ENCODE assay signal across 8 mouse cellular contexts in the genomic region with DNA sequence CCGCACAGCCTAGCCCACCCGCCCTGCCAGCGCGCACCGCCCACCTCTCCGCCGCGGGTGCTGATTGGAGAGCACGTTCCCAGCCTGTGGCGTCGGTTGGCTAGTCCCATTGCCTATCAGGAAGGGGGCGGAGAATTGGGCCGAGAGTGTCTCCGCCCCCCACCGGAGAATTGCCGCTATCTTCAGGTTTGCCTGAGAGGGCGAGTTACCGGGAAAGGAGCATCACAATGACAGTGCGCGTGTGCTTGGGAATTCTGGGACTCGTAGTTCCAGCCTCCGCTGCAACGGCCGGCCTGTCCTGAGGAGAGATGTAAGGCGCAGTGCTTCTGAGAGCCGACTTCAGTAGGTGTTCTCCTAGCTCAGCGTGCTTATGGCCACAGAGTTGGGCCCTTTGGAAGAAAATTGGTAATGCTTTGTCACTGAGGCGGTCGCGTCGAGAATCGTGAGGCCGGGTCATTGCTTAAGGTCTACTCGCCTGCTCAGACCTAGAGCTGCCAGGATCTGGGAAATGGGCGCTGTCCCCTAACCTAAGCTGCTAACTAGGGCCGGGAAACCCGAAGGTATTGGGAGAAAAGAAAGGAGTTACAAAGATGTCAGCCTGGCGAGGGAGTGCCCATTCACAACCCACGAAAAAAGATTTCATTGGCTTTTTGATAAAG. TPM values are rescaled to one million over a fixed set of nuclear protein-coding genes. Genes with fewer than 3 reads are reported as not detected.
DNase-seq lines count a peak whose midpoint lies in the region; ATAC-seq and TF ChIP-seq lines count a peak whose summit lies in the region.

TSS of gene Ttbk2 (minus strand) at position 181 of the 659 bp plus-strand sequence.

- H3K9ac ChIP-seq in forebrain, embryonic 16.5 days (replicated peaks; ENCODE audit: low read depth, low read length): peak within 1 kb of the TSS; percentile 90
- H3K9ac ChIP-seq in lung, embryonic 14.5 days: peak within 1 kb of the TSS; percentile 82

- WGBS in forebrain, embryonic 16.5 days: under 1% methylated on average over 39 of the region's 39 CpGs
- WGBS in lung, embryonic 14.5 days: under 1% methylated on average over 39 of the region's 39 CpGs
- WGBS in olfactory bulb, adult 2 months: 1% methylated on average over 39 of the region's 39 CpGs
- 3% methylated on average over 39 of the region's 39 CpGs for WGBS in thymus, adult 2 months

- H3K4me3 ChIP-seq in G1E (ENCODE audit: low read depth, low read length): peak within 1 kb of the TSS; percentile 94
- peak within 1 kb of the TSS; percentile 99 for H3K4me3 ChIP-seq in forebrain, embryonic 16.5 days (replicated peaks; ENCODE audit: low read length)
- H3K4me3 ChIP-seq in layer of hippocampus, adult 2 months: peak within 1 kb of the TSS; percentile 77
- H3K4me3 ChIP-seq in lung, embryonic 14.5 days (ENCODE audit: low read depth, low read length): peak within 1 kb of the TSS; percentile 88
- H3K4me3 ChIP-seq in olfactory bulb, adult 2 months (ENCODE audit: insufficient read depth, low read depth, low read length): peak within 1 kb of the TSS; percentile 82
- peak within 1 kb of the TSS; percentile 64 for H3K4me3 ChIP-seq in thymus, adult 2 months (ENCODE audit: control insufficient read depth, insufficient read depth, low read length)

- ATAC-seq in G1E (ENCODE audit: extremely low read depth, insufficient number of reproducible peaks, low FRiP score, poor library complexity, severe bottlenecking): peak; percentile 98
- ATAC-seq in forebrain, embryonic 16.5 days: peak; percentile 100
- peak; percentile 100 for ATAC-seq in lung, embryonic 14.5 days (ENCODE audit: insufficient read depth)

- H3K9me3 ChIP-seq in G1E (replicated peaks): no peaks in the 10 kb centered on the region
- H3K9me3 ChIP-seq in forebrain, embryonic 16.5 days (ENCODE audit: control insufficient read depth, low read length): no peaks in the 10 kb centered on the region
- H3K9me3 ChIP-seq in lung, embryonic 14.5 days (ENCODE audit: low read depth, low read length): no peaks in the 10 kb centered on the region

- intact Hi-C loops in heart, postnatal 36 days (cut with DNase I): loop anchor here (5.0 kb wide), 1 partner anchor 118 kb away; no protein-coding TSS in a partner anchor

- no peaks in the 10 kb centered on the region for H3K36me3 ChIP-seq in G1E (replicated peaks)
- no peaks in the 10 kb centered on the region for H3K36me3 ChIP-seq in forebrain, embryonic 16.5 days (ENCODE audit: control insufficient read depth, insufficient read depth)
- H3K36me3 ChIP-seq in lung, embryonic 14.5 days (ENCODE audit: insufficient read depth): no peaks in the 10 kb centered on the region
- H3K36me3 ChIP-seq in thymus, adult 2 months (ENCODE audit: control insufficient read depth, insufficient read depth, low read length): no peaks in the 10 kb centered on the region

- no peak; the same call in 1 of the 2 replicates for TF ChIP-seq POLR2A in olfactory bulb, adult 2 months (IDR thresholded peaks at IDR 0.05; ENCODE audit: insufficient read depth, low read depth, low read length)
- TF ChIP-seq POLR2A in thymus, adult 2 months (IDR thresholded peaks at IDR 0.05; ENCODE audit: control insufficient read depth, extremely low read depth, insufficient read depth, low read length, poor library complexity): peak; percentile 35; the same call in 1 of the 2 replicates

- TF ChIP-seq CTCF in G1E (IDR thresholded peaks at IDR 0.05; ENCODE audit: low read depth, low read length): no peak
- TF ChIP-seq CTCF in layer of hippocampus, adult 2 months (conservative IDR thresholded peaks at IDR 0.05): peak; percentile 57
- TF ChIP-seq CTCF in lung, embryonic 14.5 days (IDR thresholded peaks at IDR 0.05; ENCODE audit: low read depth): peak; percentile 33
- no peak for TF ChIP-seq CTCF in olfactory bulb, adult 2 months (IDR thresholded peaks at IDR 0.05; ENCODE audit: insufficient read depth, low read depth, low read length)
- peak; percentile 57; the same call in 1 of the 2 replicates for TF ChIP-seq CTCF in thymus, adult 2 months (IDR thresholded peaks at IDR 0.05; ENCODE audit: borderline replicate concordance, control insufficient read depth, extremely low read depth, insufficient read depth, low read length, poor library complexity)

- DNase-seq in G1E (ENCODE audit: low spot score): peak; percentile 77
- DNase-seq in cerebellum, adult 18-20 months: peak; percentile 98 to 99
- DNase-seq in heart, postnatal 36 days: peak; percentile 99
- peak; percentile 98 to 99 for DNase-seq in layer of hippocampus, adult 2 months (ENCODE audit: low spot score in 2 of 2)
- DNase-seq in lung, embryonic 14.5 days: peak; percentile 99
- DNase-seq in thymus, adult 2 months: peak; percentile 97

- H3K27ac ChIP-seq in forebrain, embryonic 16.5 days (ENCODE audit: low read length): peak within 1 kb of the TSS; percentile 79
- H3K27ac ChIP-seq in layer of hippocampus, adult 2 months: peak within 1 kb of the TSS; percentile 91
- H3K27ac ChIP-seq in lung, embryonic 14.5 days (ENCODE audit: low read depth): peak within 1 kb of the TSS; percentile 60; the same call in 1 of the 2 replicates
- H3K27ac ChIP-seq in olfactory bulb, adult 2 months (ENCODE audit: insufficient read depth, low read depth, low read length): peak within 1 kb of the TSS; percentile 55
- H3K27ac ChIP-seq in thymus, adult 2 months (ENCODE audit: control insufficient read depth, insufficient read depth, low read length): no peak within 1 kb of the TSS

- H3K4me1 ChIP-seq in G1E (ENCODE audit: insufficient read depth, low read depth, low read length): peaks cover 33% of the 10 kb centered on the region
- H3K4me1 ChIP-seq in forebrain, embryonic 16.5 days (replicated peaks; ENCODE audit: control insufficient read depth, insufficient read depth, low read length): peaks cover 18% of the 10 kb centered on the region
- H3K4me1 ChIP-seq in lung, embryonic 14.5 days (ENCODE audit: insufficient read depth): peaks cover 4% of the 10 kb centered on the region; the same call in 1 of the 2 replicates
- H3K4me1 ChIP-seq in olfactory bulb, adult 2 months (ENCODE audit: control insufficient read depth, insufficient read depth, low read length): no peaks in the 10 kb centered on the region
- H3K4me1 ChIP-seq in thymus, adult 2 months (replicated peaks; ENCODE audit: control insufficient read depth, insufficient read depth, low read length): peaks cover 13% of the 10 kb centered on the region

- H3K27me3 ChIP-seq in G1E (ENCODE audit: insufficient read depth, low read length): no peaks in the 10 kb centered on the region
- H3K27me3 ChIP-seq in forebrain, embryonic 16.5 days (replicated peaks; ENCODE audit: control insufficient read depth, insufficient read depth, low read length): no peaks in the 10 kb centered on the region
- H3K27me3 ChIP-seq in lung, embryonic 14.5 days (ENCODE audit: insufficient read depth, low read length): no peaks in the 10 kb centered on the region
- H3K27me3 ChIP-seq in thymus, adult 2 months (ENCODE audit: control insufficient read depth, insufficient read depth, low read length): no peaks in the 10 kb centered on the region

- H3K4me2 ChIP-seq in forebrain, embryonic 16.5 days (ENCODE audit: low read length): peak within 1 kb of the TSS; percentile 57
- H3K4me2 ChIP-seq in lung, embryonic 14.5 days: peak within 1 kb of the TSS; percentile 89

RNA-seq across cellular contexts. Expression of gene Ttbk2, which starts in this region (rescaled TPM):
- 7.1 and 9.2 TPM in 2 replicates for total RNA-seq in G1E (2014; fragmentation: Nextera tagmentation)
- total RNA-seq in G1E (2017): 7.3 and 8.4 TPM in 2 replicates
- polyA plus RNA-seq in G1E (2012): 4.9 and 5.8 TPM in 2 replicates
- polyA plus RNA-seq in forebrain, embryonic 16.5 days (2015; fragmentation: Nextera tagmentation; extraction: Ambion mirVana): 11.9 and 12.5 TPM in 2 replicates
- total RNA-seq in heart, postnatal 36 days (2021): 10 to 100 TPM; 10.7 to 12.5 TPM
- total RNA-seq in layer of hippocampus, adult 2 months (2021): 10 to 100 TPM; 70.6 to 71.4 TPM
- polyA plus RNA-seq in lung, embryonic 14.5 days (2014; fragmentation: Nextera tagmentation; extraction: Ambion mirVana): 4.7 and 5.5 TPM in 2 replicates
- not detected in 2 replicates for polyA plus RNA-seq in olfactory bulb, adult 2 months (2012; ENCODE audit: insufficient read depth, insufficient read length, low replicate concordance, missing spikeins)
- 5.1 and 7.1 TPM in 2 replicates for polyA plus RNA-seq in thymus, adult 2 months (2012; rRNA removed)

Comparison
In these comparisons a context has a peak if more than half of its experiments do, and no peak if none do; other contexts are left out.
1. RNA of gene Ttbk2 (total RNA-seq): 70.6 to 71.4 TPM in layer of hippocampus, adult 2 months; 10.7 to 12.5 TPM in heart, postnatal 36 days and 7.1 to 9.2 TPM in G1E; every median in the first group is over 4 times any median in the second.
2. CTCF ChIP-seq: peak in layer of hippocampus, adult 2 months (single experiment), lung, embryonic 14.5 days (single experiment) and thymus, adult 2 months (single experiment); none in G1E (single experiment) and olfactory bulb, adult 2 months (single experiment).
3. Peak in every context shown above with its lines, with median percentiles within 50 percentile points of each other: ATAC-seq, DNase-seq and H3K4me3 ChIP-seq.